Mouse (Mus musculus) left cerebral cortex, adult 18-20 months (tissue): ENCODE results near the gene Atp1b2. TPM values are rescaled to one million over a fixed set of nuclear protein-coding genes. Genes with fewer than 3 reads are reported as not detected.
A peak's percentile ranks its signal among the peaks of the same experiment; 100 is the strongest.

Experiments
- DNase-seq, 2 experiments: peaks; one replicate each; pipeline ENCODE4 v3.0.0; 2021 to 2022; ENCODE audit warnings: low spot score in 2 of 2, mixed read lengths in 1 of 2
- total RNA-seq, 2 experiments: library from RNA; stranded (reverse); gene quantifications; 2 replicates each; pipeline ENCODE4 v1.2.3; 2021

The Atp1b2 gene
- total RNA-seq, 2 experiments from 2014 or later, result 392 to 424 TPM

DNA sequence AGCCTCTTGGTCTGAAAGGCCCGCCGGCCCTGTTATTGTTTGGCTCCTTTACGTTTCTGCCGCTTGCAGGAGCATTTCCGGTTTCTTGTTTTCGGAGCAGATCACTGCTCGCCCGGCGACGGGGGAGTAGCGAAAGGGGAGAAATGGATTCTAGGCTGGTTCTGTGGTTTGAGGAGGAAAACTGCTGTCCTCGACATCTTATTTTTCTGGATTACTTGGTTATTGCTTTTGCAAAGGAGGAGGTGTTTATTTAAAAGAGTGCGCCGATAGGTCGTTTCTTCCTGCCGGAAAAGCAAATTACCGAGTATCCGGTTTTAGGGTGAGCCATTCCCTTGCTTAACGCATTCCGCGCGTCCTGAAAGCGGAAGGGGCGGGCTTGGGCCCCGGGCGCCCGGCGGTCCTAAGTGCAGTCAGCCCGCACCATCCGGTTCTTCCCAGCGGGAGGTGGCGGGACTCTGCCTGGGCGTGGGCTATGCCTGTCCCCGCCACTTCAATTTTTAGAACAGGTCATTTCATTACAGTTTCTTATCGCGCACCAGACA is 24.5 kb downstream of the Atp1b2 start:
- DNase-seq, result peak; percentile 88 to 91

- peak in 1 of 2 experiments; percentile 19 for DNase-seq
Measured at GRCm38 (mm10) chr11:69580572-69581146, 25.1 kb downstream of the Atp1b2 start.

DNA sequence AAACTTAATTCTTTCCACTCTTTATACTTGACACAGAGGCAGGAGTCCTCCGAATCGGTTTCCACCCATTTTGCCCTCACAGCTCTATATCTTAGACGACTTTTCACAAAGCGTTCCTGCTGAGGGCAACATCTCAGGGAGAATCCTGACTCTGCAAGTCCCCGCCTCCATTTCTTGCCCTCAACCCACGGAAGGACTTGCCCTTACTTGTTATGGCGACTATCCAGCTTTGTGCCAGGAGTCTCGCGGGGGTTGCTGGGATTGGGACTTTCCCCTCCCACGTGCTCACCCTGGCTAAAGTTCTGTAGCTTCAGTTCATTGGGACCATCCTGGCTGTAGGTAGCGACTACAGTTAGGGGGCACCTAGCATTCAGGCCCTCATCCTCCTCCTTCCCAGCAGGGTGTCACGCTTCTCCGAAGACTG is 25.6 kb downstream of the Atp1b2 start, which contains the start of the genes Wrap53 and Trp53:
Gene Wrap53 (minus strand): TSS at position 165 of the 424 bp plus-strand sequence.
Gene Trp53 (plus strand): TSS at position 269 of the 424 bp plus-strand sequence.
- DNase-seq, result peak; percentile 83 to 87

- DNase-seq, result peak; percentile 97
Measured at GRCm38 (mm10) chr11:69579128-69580017, 26.4 kb downstream of the Atp1b2 start.

- no peak for DNase-seq
Measured at GRCm38 (mm10) chr11:69578301-69578700, 27.4 kb downstream of the Atp1b2 start.

GRCm38 (mm10) chr11:69576307-69576706 is 29.4 kb downstream of the Atp1b2 start:
- DNase-seq, result no peak

GRCm38 (mm10) chr11:69575220-69575619 is 30.5 kb downstream of the Atp1b2 start:
- DNase-seq, result no peak

DNA sequence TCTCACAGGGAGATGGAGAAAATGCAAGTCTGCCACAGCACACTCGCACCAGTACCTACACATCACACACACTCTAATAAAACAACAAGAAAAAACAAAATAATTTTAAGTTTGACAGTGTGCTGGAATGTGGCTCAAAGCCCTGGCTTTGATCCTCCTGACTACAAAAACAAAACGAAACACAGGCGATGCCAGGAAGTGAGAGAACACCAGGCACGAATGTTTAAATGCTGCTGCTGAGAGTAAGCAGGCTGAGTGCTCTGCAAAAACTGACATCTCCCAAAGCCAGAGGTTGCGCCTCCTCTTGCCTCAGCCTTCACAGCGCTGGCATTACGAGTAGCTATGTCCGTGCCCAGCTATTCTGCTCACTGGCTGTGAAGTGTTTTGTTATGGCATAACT is 40.6 kb downstream of the Atp1b2 start:
- DNase-seq, result no peak

- no peak for DNase-seq
Measured at GRCm38 (mm10) chr11:69564391-69564790, 41.4 kb downstream of the Atp1b2 start.

- no peak for DNase-seq
Measured at GRCm38 (mm10) chr11:69563373-69563772, 42.4 kb downstream of the Atp1b2 start.

- DNase-seq, result peak in 1 of 2 experiments; percentile 24
Measured at GRCm38 (mm10) chr11:69560896-69561854, 44.6 kb downstream of the Atp1b2 start.

GRCm38 (mm10) chr11:69559851-69560765 is 45.6 kb downstream of the Atp1b2 start, which contains the start of gene Efnb3:
Efnb3 (minus strand) TSS chr11:69560205.
- DNase-seq, result peak; percentile 37

DNA sequence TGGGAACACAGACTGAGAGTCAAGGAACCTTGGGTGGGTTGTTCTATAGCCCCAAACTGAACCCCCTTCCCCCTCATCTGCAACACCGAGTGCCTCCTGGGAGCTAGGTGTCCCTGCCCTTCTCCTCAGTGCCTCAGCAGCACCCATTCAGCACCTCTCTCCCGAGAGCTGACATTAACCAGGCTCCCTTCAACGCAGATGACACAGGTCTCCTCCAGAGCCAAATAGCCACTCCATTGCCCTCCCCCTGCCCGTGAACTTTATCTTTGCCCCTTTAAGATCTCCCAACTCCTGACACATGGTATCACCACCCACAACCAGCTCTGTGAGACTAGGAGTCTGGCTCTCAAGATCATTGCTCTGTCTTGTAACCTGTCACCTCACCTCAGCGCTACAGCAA is 46.6 kb downstream of the Atp1b2 start:
- no peak for DNase-seq

DNA sequence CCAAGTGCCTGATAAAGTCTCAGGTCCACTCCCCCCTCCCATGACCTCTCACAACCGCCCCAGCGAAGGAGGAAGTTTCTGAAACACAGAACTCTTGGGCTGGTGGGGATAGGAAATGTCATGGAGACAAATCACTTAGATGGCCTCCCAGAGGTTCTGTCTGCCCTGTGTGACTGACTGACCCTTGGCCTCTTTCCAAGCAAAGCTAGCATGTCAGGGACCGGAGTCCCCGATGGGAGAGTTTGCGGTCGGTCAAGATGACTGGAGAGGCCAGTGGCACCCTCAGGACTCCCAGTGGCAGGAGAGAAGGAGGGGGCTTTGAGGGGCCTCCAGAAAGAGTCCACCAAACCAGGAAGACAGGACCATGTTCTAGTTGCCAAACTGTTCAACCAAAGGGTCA is 47.0 kb downstream of the Atp1b2 start:
- DNase-seq, result no peak

DNA sequence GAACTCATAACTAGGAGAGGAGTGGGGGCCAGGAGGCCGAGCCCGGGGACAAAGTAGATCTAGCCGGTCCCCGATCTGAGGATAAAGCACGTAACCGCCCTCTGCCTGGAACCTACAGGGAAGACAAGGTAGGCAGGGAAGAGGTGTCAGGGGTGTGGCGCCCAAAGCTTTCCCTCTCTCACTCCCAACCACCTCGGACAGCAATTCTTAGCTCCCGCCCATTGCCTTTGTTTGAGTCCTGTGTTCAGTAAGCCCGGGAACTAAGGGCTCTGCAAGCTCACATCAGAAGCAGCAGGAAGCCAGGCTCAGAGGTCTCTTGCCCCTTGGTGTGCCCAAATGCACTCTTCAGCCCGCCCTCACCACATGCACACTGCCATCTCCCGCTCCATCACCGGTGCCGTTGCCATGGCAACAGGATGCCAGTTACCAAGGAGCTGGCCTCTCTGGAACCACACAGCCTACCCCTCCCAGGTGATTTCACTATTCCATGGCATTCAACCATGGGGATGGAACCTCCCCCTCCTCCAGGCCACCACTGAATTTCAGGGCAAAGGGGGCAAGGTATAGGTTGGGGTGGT is 48.3 kb downstream of the Atp1b2 start:
- DNase-seq, result peak; percentile 52 to 55

DNA sequence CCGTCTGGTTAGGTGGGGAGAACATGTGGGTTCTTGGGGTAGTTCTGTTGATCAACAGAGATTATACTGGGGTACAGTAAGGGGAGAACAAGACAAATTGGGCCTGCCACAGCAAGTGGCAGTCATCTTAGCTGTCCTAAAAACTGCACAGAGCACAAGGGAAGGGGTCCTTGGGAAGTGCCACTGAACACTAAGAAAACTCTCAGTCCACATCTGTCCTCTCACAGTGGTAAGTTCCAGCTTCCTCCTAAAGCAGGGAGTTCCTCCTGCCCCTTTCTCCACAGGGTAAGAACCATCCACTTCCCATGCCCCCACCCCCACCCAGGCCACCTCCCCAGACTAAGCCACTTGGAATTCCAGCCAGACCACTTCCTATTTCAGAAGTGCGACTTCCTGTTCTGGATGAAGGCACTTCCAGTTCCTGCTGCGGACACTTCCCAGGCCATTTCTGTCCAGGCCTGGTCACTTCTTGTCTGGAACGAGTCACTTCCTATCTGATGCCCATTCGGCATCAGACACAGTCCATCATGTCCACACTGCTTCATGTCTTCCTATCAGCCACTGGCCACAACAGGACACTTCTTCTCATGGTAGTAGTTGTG is 51.1 kb downstream of the Atp1b2 start:
- no peak for DNase-seq

DNA sequence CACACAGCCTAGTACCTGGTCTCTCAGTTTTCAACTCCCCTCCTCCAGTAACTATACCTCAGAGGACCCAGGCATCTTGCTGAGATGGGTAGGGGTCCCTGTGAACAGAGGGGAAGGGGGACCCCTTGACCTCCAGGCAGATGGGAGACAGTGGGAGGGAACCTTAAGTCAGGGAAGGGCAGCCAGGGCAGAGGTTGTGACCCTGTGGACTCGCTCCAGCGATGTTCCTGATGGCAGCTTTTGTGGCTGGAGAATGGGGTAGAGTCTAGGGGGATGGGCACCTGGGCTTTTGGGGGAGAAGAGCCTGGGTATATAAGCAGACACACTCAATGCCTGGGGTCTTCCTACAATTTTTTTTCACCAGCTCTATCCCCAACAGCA is 52.4 kb downstream of the Atp1b2 start:
- DNase-seq, result no peak

DNA sequence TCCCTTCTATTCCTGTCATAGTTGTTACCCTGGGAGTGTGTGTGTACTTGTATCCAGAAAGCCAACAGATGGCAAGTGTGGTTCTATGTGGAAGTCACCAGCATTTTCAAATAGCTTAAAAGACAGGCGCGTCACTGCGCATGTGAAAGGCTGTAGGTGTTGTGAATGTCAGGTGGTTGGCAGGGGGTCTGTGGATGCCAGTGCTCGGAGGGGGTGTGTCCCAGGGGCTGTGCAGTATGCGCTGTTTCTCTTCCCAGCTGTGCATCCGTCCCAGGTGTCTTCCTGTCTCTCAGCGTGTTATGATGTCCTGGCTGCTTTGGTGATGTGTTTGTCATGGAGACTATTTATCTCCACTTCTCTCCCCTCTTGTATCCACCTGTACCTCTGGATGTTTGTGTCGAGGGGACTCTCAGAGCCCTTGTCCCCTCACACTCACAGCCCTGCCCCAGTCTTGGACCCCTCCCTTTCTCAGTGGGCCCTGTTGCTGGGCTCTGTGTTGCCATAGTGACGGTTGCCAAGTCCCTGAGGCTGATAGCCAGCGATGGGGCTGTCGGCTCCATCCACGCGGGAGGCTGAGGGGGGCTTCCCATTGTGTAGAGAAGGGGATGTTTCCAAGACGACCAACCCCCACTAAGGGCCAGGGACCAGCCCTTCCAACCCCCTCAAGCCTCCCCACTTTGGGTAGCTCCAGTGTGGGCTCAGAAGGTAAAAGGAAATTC is 53.0 kb downstream of the Atp1b2 start:
- DNase-seq, result peak in 1 of 2 experiments; percentile 50
